ENCODE assay signal across 26 mouse cellular contexts in the genomic region with DNA sequence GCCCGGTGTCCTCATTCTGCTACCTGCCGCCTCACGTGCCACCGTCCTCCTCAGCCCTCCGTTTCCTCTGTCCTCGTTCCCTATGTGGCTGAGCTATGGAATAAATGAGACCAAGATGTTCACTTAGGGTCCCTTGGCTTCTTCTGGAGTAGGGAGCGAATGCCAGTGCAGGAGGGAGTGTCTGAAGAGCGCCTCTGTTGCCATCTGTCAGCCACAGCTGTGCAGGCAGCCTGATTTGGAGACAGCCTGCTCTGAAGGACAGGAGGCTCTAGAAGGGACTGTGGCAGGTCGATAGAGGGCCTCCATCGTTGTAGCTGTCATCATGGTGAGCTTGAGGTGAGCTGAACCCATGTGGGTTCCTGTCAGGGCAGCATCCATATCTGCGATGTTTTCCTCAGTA. TPM values are rescaled to one million over a fixed set of nuclear protein-coding genes. Genes with fewer than 3 reads are reported as not detected.
"Had no signal": no experiment of that assay in that cellular context is flagged by ENCODE, and none has a peak within 500 bp of the region (broad histone marks: within the 10 kb centered on the region; RNA-seq: fewer than 3 reads in every experiment).

No protein-coding gene starts in this region.

- H3K4me2 ChIP-seq: heart, embryonic 11.5 days; heart, embryonic 13.5 days; heart, embryonic 15.5 days; hindbrain, embryonic 13.5 days; kidney, embryonic 15.5 days; limb, embryonic 13.5 days; limb, embryonic 15.5 days had no signal

- H3K4me3 ChIP-seq: heart, adult 2 months; heart, embryonic 13.5 days; heart, embryonic 15.5 days; hindbrain, embryonic 13.5 days; kidney, embryonic 15.5 days; limb, embryonic 13.5 days; limb, embryonic 15.5 days had no signal

- H3K36me3 ChIP-seq: heart, embryonic 15.5 days had no signal

- H3K27ac ChIP-seq: heart, adult 2 months; heart, embryonic 13.5 days; heart, embryonic 15.5 days; hindbrain, embryonic 13.5 days; hindbrain, postnatal 0 days; kidney, embryonic 15.5 days; kidney, postnatal 0 days; limb, embryonic 13.5 days; limb, embryonic 15.5 days had no signal

- H3K27me3 ChIP-seq: hindbrain, embryonic 13.5 days; kidney, embryonic 15.5 days; limb, embryonic 13.5 days; limb, embryonic 15.5 days had no signal

- H3K4me1 ChIP-seq: heart, embryonic 15.5 days had no signal

- DNase-seq: forebrain, postnatal 0 days; gastrocnemius, postnatal 10 days; gastrocnemius, postnatal 36 days; heart, adult 11 months; heart, adult 2 months; heart, postnatal 14 days; heart, postnatal 36 days; kidney, adult 11 months; kidney, adult 2 months; kidney, adult 9 months; kidney, postnatal 14 days; kidney, postnatal 36 days; layer of hippocampus, adult 9-11 months; layer of hippocampus, postnatal 36 days; left cerebral cortex, postnatal 4 days had no signal

- ATAC-seq: forebrain, postnatal 0 days; hindbrain, postnatal 0 days; intestine, embryonic 16.5 days had no signal

- H3K9me3 ChIP-seq: heart, embryonic 15.5 days; kidney, embryonic 15.5 days; limb, embryonic 15.5 days had no signal

RNA-seq across cellular contexts. Expression of a gene that starts 30.2 kb away (rescaled TPM):
- total RNA-seq: hematopoietic stem cell, adult 5-6 weeks had no signal
